Mouse (Mus musculus): ENCODE data around the gene Olfr794.

DNA sequence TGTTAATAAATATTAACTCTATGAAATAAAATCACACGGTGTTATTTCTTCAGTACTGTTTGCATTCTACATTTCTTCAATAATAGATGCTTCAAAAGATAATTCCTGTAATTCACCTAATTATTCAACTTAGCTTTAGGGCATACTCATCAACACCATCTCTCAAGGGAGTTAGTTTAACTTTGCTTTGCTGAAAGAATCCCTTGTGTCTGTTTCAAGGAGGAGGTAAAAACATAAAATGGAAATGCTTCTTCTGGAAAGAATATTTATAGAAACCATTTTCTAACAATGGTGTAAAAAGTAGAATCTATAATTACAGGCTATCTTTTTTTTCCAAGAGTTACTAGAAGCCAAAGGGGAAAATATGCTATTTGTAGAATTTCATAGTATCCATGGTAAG lies 28.6 kb upstream of the Olfr794 start, which contains the start of gene Olfr792:
- TF ChIP-seq POLR2A (IDR thresholded peaks at IDR 0.05; ENCODE audit: borderline replicate concordance, extremely low read depth, insufficient read depth, insufficient read length, poor library complexity, severe bottlenecking) (no peak), CTCF (IDR thresholded peaks at IDR 0.05; ENCODE audit: borderline replicate concordance, extremely low read depth, insufficient read depth, insufficient read length) (no peak)
